Mouse (Mus musculus): ENCODE measurements around the gene E330034G19Rik. TPM values are rescaled to one million over a fixed set of nuclear protein-coding genes. Genes with fewer than 3 reads are reported as not detected.
A peak's percentile ranks its signal among the peaks of the same experiment; 100 is the strongest.

The E330034G19Rik gene
- polyA plus RNA-seq, 1 experiment from 2014 or later = not detected

DNA sequence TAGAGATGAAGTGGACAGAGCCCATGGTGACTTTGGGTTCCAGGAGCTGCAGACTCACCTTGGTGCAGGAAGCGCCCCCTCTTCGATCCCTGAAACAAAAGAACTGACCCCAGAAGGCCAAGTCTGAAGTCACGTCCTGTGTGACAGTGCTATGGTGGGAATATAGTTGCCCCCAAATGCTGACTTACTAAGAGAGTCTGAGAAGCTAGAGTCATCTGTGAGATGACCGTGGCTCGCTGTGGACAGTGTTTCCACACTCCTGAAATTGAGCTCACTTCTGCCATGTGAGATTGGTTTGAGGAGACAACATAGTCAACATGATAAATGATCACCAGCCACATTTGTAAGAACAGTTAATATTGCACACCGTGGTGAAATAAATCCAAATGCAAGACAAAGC is 30.6 kb upstream of the E330034G19Rik start:
- ATAC-seq (replicated peaks; ENCODE audit: low FRiP score) = no peak
- Histone ChIP-seq H3K4me3 (ENCODE audit: low read depth, low read length) (no peak overlapping the region), H3K4me1 (replicated peaks; ENCODE audit: control insufficient read depth, insufficient read depth, low read length) (no peaks in the 10 kb centered on the region), H3K27me3 (replicated peaks; ENCODE audit: control insufficient read depth, insufficient read depth, low read length) (no peaks in the 10 kb centered on the region), H3K9me3 (ENCODE audit: control insufficient read depth, low read length) (no peaks in the 10 kb centered on the region), H3K4me2 (no peak overlapping the region), H3K36me3 (ENCODE audit: control insufficient read depth, insufficient read depth, low read length) (no peaks in the 10 kb centered on the region), H3K9ac (ENCODE audit: low read depth, low read length) (no peak overlapping the region), H3K27ac (ENCODE audit: low read depth, low read length) (no peak overlapping the region)
- 73% methylated on average over 6 of the region's 6 CpGs for WGBS
- DNase-seq (ENCODE audit: low spot score) = no peak

DNA sequence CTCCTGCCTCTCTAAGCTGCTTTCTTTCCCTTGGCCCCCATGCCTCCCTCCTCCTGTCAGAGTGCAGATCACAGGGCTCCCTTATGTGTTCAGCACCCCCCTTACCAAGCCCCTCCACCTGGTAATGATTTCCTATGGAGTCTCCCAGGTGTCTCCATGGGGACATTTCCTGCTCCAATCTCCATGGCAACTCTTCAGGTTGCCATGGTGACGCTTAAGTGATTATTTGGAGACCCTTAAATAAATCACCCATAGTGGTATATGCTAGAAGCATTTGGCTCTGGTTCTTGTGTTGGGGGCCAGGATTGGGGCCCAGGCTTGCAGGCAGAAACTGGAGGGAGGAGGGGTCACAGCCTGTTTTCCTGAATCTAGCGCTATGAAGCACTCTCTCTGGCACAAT is 30.1 kb upstream of the E330034G19Rik start:
- Histone ChIP-seq H3K9ac (ENCODE audit: low read depth, low read length) (no peak overlapping the region), H3K9me3 (ENCODE audit: control insufficient read depth, low read length) (no peaks in the 10 kb centered on the region), H3K4me3 (ENCODE audit: low read depth, low read length) (no peak overlapping the region), H3K27me3 (replicated peaks; ENCODE audit: control insufficient read depth, insufficient read depth, low read length) (no peaks in the 10 kb centered on the region), H3K4me1 (replicated peaks; ENCODE audit: control insufficient read depth, insufficient read depth, low read length) (no peaks in the 10 kb centered on the region), H3K36me3 (ENCODE audit: control insufficient read depth, insufficient read depth, low read length) (no peaks in the 10 kb centered on the region), H3K27ac (ENCODE audit: low read depth, low read length) (no peak overlapping the region), H3K4me2 (no peak overlapping the region)
- ATAC-seq (replicated peaks; ENCODE audit: low FRiP score) = no peak
- DNase-seq (ENCODE audit: low spot score) = no peak
- WGBS = 65% methylated on average over 2 of the region's 2 CpGs

GRCm38 (mm10) chr14:24269571-24269970 is 23.4 kb upstream of the E330034G19Rik start:
- Histone ChIP-seq H3K4me1 (replicated peaks; ENCODE audit: control insufficient read depth, insufficient read depth, low read length) (no peaks in the 10 kb centered on the region), H3K9me3 (ENCODE audit: control insufficient read depth, low read length) (no peaks in the 10 kb centered on the region), H3K4me3 (ENCODE audit: low read depth, low read length) (no peak overlapping the region), H3K36me3 (ENCODE audit: control insufficient read depth, insufficient read depth, low read length) (no peaks in the 10 kb centered on the region), H3K27me3 (replicated peaks; ENCODE audit: control insufficient read depth, insufficient read depth, low read length) (no peaks in the 10 kb centered on the region), H3K9ac (ENCODE audit: low read depth, low read length) (no peak overlapping the region), H3K27ac (ENCODE audit: low read depth, low read length) (no peak overlapping the region), H3K4me2 (no peak overlapping the region)
- DNase-seq (ENCODE audit: low spot score) (no peak), ATAC-seq (replicated peaks; ENCODE audit: low FRiP score) (no peak)
- WGBS = 90% methylated on average over 1 of the region's 1 CpGs

- Histone ChIP-seq H3K27me3 (replicated peaks; ENCODE audit: control insufficient read depth, insufficient read depth, low read length) (no peaks in the 10 kb centered on the region), H3K36me3 (ENCODE audit: control insufficient read depth, insufficient read depth, low read length) (no peaks in the 10 kb centered on the region), H3K9me3 (ENCODE audit: control insufficient read depth, low read length) (no peaks in the 10 kb centered on the region), H3K4me1 (replicated peaks; ENCODE audit: control insufficient read depth, insufficient read depth, low read length) (0 out of 2 replicates have a peak, but pooled peaks cover 2% of the 10 kb centered on the region), H3K27ac (ENCODE audit: low read depth, low read length) (no peak overlapping the region), H3K9ac (ENCODE audit: low read depth, low read length) (no peak overlapping the region), H3K4me2 (no peak overlapping the region), H3K4me3 (ENCODE audit: low read depth, low read length) (no peak overlapping the region)
- 54% methylated on average over 2 of the region's 2 CpGs for WGBS
- DNase-seq (ENCODE audit: low spot score) (no peak), ATAC-seq (replicated peaks; ENCODE audit: low FRiP score) (no peak)
These were observed 19.4 kb upstream of the E330034G19Rik start for GRCm38 (mm10) chr14:24273575-24273974.

DNA sequence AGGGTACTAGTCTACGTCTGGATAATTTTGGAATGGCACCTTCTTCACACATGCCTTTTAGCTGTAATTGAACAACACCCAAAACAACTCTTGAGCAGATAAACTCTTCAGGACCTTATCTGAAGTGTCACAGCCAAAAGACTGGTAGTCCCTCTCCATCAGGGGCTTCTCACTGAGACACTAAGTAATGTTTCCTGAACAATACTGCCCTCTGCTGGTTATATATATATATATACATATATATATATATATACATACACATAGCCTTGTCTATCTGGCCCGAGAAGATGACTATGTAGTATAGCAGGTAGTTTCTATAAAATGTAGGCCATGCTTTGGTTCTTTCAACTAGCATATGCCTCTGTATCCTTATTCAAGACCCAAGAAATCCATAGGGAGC is 17.5 kb upstream of the E330034G19Rik start:
- DNase-seq (ENCODE audit: low spot score) = no peak

DNA sequence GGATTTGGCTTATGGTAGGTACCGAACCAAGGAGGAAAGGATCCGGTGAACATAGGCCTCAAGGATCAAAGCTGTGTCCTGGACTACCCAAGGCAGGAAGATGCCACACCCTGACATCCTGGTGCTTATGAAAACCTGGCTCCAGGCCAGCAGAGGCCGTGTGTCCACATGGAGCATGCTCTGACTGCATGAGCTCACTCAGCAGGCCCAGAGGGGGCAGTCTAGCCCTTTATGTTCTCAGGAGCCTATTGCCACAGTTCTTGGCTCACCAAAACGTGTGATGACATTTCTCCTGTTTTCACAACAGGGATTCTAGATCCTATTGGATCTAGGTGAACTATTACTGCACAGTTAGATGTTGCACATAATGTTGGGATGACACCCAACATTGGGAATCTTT is 11.7 kb upstream of the E330034G19Rik start:
- H3K4me2 ChIP-seq = no peak overlapping the region
- no peaks in the 10 kb centered on the region for H3K9me3 ChIP-seq (ENCODE audit: control insufficient read depth, low read length)
- H3K27me3 ChIP-seq (replicated peaks; ENCODE audit: control insufficient read depth, insufficient read depth, low read length) = no peaks in the 10 kb centered on the region
- no peak for ATAC-seq (replicated peaks; ENCODE audit: low FRiP score)
- H3K36me3 ChIP-seq (ENCODE audit: control insufficient read depth, insufficient read depth, low read length) = no peaks in the 10 kb centered on the region
- DNase-seq (ENCODE audit: low spot score) = no peak
- H3K27ac ChIP-seq (ENCODE audit: low read depth, low read length) = no peak overlapping the region
- no peak overlapping the region for H3K9ac ChIP-seq (ENCODE audit: low read depth, low read length)
- 68% methylated on average over 4 of the region's 4 CpGs for WGBS
- H3K4me3 ChIP-seq (ENCODE audit: low read depth, low read length) = no peak overlapping the region
- H3K4me1 ChIP-seq (replicated peaks; ENCODE audit: control insufficient read depth, insufficient read depth, low read length) = no peaks in the 10 kb centered on the region

More for the DNA sequence above, 17.5 kb upstream of the E330034G19Rik start:
- WGBS = 43% methylated on average over 2 of the region's 2 CpGs
- H3K4me3 ChIP-seq (ENCODE audit: low read depth, low read length) = no peak overlapping the region
- ATAC-seq (replicated peaks; ENCODE audit: low FRiP score) = peak; percentile 45; the same call in 1 of the 2 replicates
- no peaks in the 10 kb centered on the region for H3K9me3 ChIP-seq (ENCODE audit: control insufficient read depth, low read length)
- no peak overlapping the region for H3K27ac ChIP-seq (ENCODE audit: low read depth, low read length)
- H3K9ac ChIP-seq (ENCODE audit: low read depth, low read length) = no peak overlapping the region
- 0 out of 2 replicates have a peak, but pooled peaks cover 2% of the 10 kb centered on the region for H3K4me1 ChIP-seq (replicated peaks; ENCODE audit: control insufficient read depth, insufficient read depth, low read length)
- no peaks in the 10 kb centered on the region for H3K27me3 ChIP-seq (replicated peaks; ENCODE audit: control insufficient read depth, insufficient read depth, low read length)
- H3K4me2 ChIP-seq = no peak overlapping the region
- H3K36me3 ChIP-seq (ENCODE audit: control insufficient read depth, insufficient read depth, low read length) = no peaks in the 10 kb centered on the region

- no peak for ATAC-seq (replicated peaks; ENCODE audit: low FRiP score)
- H3K27ac ChIP-seq (ENCODE audit: low read depth, low read length) = no peak overlapping the region
- no peak overlapping the region for H3K4me3 ChIP-seq (ENCODE audit: low read depth, low read length)
- H3K36me3 ChIP-seq (ENCODE audit: control insufficient read depth, insufficient read depth, low read length) = no peaks in the 10 kb centered on the region
- no peaks in the 10 kb centered on the region for H3K4me1 ChIP-seq (replicated peaks; ENCODE audit: control insufficient read depth, insufficient read depth, low read length)
- H3K9me3 ChIP-seq (ENCODE audit: control insufficient read depth, low read length) = no peaks in the 10 kb centered on the region
- no peaks in the 10 kb centered on the region for H3K27me3 ChIP-seq (replicated peaks; ENCODE audit: control insufficient read depth, insufficient read depth, low read length)
- H3K9ac ChIP-seq (ENCODE audit: low read depth, low read length) = no peak overlapping the region
- WGBS = 50% methylated on average over 3 of the region's 3 CpGs
- H3K4me2 ChIP-seq = no peak overlapping the region
- DNase-seq (ENCODE audit: low spot score) = no peak
These were observed 10.7 kb upstream of the E330034G19Rik start for GRCm38 (mm10) chr14:24282276-24282675.

DNA sequence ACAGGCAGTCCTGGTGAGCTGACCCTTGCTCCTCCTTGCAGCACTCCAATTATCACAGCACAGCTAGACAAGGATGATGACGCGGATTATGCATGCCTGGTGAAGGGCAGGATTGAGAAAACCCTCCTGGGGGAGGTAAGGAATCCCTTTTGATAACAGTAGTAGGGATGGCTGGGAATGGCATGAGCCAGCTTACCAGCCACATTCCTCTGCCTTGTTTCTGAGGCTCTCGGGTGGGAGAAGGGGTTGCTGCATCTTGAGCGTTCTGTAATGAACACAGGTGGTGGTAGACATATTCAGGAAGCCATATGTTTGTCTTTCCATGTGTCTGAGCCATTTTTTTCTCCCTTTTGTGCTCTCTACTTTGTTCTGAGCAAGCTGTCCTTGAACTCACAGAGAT is 6.9 kb upstream of the E330034G19Rik start:
- no peaks in the 10 kb centered on the region for H3K9me3 ChIP-seq (ENCODE audit: control insufficient read depth, low read length)
- H3K27ac ChIP-seq (ENCODE audit: low read depth, low read length) = no peak overlapping the region
- no peaks in the 10 kb centered on the region for H3K27me3 ChIP-seq (replicated peaks; ENCODE audit: control insufficient read depth, insufficient read depth, low read length)
- H3K9ac ChIP-seq (ENCODE audit: low read depth, low read length) = no peak overlapping the region
- ATAC-seq (replicated peaks; ENCODE audit: low FRiP score) (no peak), DNase-seq (ENCODE audit: low spot score) (no peak)
- no peaks in the 10 kb centered on the region for H3K36me3 ChIP-seq (ENCODE audit: control insufficient read depth, insufficient read depth, low read length)
- H3K4me3 ChIP-seq (ENCODE audit: low read depth, low read length) = no peak overlapping the region
- H3K4me2 ChIP-seq = no peak overlapping the region
- H3K4me1 ChIP-seq (replicated peaks; ENCODE audit: control insufficient read depth, insufficient read depth, low read length) = no peaks in the 10 kb centered on the region
- 45% methylated on average over 4 of the region's 4 CpGs for WGBS

- Histone ChIP-seq H3K9ac (ENCODE audit: low read depth, low read length) (no peak overlapping the region), H3K27me3 (replicated peaks; ENCODE audit: control insufficient read depth, insufficient read depth, low read length) (no peaks in the 10 kb centered on the region), H3K27ac (ENCODE audit: low read depth, low read length) (no peak overlapping the region), H3K4me3 (ENCODE audit: low read depth, low read length) (no peak overlapping the region), H3K9me3 (ENCODE audit: control insufficient read depth, low read length) (no peaks in the 10 kb centered on the region), H3K4me2 (no peak overlapping the region), H3K4me1 (replicated peaks; ENCODE audit: control insufficient read depth, insufficient read depth, low read length) (no peaks in the 10 kb centered on the region), H3K36me3 (ENCODE audit: control insufficient read depth, insufficient read depth, low read length) (no peaks in the 10 kb centered on the region)
- peak; percentile 4 for DNase-seq (ENCODE audit: low spot score)
- ATAC-seq (replicated peaks; ENCODE audit: low FRiP score) = no peak
These were observed 2.3 kb upstream of the E330034G19Rik start for GRCm38 (mm10) chr14:24290726-24291125.

Measured in liver, embryonic 11.5 days (tissue).